Mouse (Mus musculus): ENCODE results near the gene Irs3.

GRCm38 (mm10) chr5:137690531-137690930 lies 45.0 kb upstream of the Irs3 start:
- TF ChIP-seq EP300 (IDR thresholded peaks at IDR 0.05; ENCODE audit: low read depth) (no peak), CTCF (IDR thresholded peaks at IDR 0.05; ENCODE audit: low read depth) (no peak)
